Mouse (Mus musculus) heart, embryonic 16.5 days (tissue): ENCODE measurements around the gene Cyp2e1. TPM values are rescaled to one million over a fixed set of nuclear protein-coding genes. Genes with fewer than 3 reads are reported as not detected.

Source experiments
- ATAC-seq: fragments of 200-750 bp; cut with Nextera tagmentation; replicated peaks from 2 replicates; pipeline ENCODE4 v1.8.0; 2017; ENCODE audit warnings: moderate number of reproducible peaks; ENCODE audit not compliant: insufficient read depth, low FRiP score; ENCODE audit errors: extremely low read depth
- H3K27ac ChIP-seq: fragments of 300-500 bp; sonication (generic); 2 replicates; pipeline ENCODE4 v1.5.1; 2014; ENCODE audit warnings: mild to moderate bottlenecking, low read length, control low read depth, moderate library complexity
- H3K27me3 ChIP-seq: fragments of 300-500 bp; sonication (generic); 2 replicates; pipeline ENCODE4 v1.6.1; 2014; ENCODE audit warnings: low read length, mixed read lengths; ENCODE audit not compliant: control insufficient read depth, insufficient read depth
- H3K36me3 ChIP-seq: fragments of 300-500 bp; sonication (generic); 2 replicates; pipeline ENCODE4 v1.6.1; 2014; ENCODE audit not compliant: control insufficient read depth, insufficient read depth
- H3K4me1 ChIP-seq: fragments of 300-500 bp; sonication (generic); 2 replicates; pipeline ENCODE4 v1.6.1; 2014; ENCODE audit warnings: low read length, mixed read lengths; ENCODE audit not compliant: control insufficient read depth, insufficient read depth
- H3K4me2 ChIP-seq: fragments of 300-500 bp; sonication (generic); 2 replicates; pipeline ENCODE4 v1.6.1; 2014; ENCODE audit warnings: low read depth, mild to moderate bottlenecking, control low read depth, low read length
- H3K4me3 ChIP-seq: fragments of 300-500 bp; sonication (generic); 2 replicates; pipeline ENCODE4 v1.5.1; 2014; ENCODE audit warnings: mild to moderate bottlenecking, control low read depth, low read length
- H3K9ac ChIP-seq: fragments of 300-500 bp; sonication (generic); 2 replicates; pipeline ENCODE4 v1.6.1; 2014; ENCODE audit warnings: low read length, control low read depth
- H3K9me3 ChIP-seq: fragments of 300-500 bp; sonication (generic); replicated peaks from 2 replicates; pipeline ENCODE4 v1.6.1; 2016; ENCODE audit warnings: low read length; ENCODE audit not compliant: control insufficient read depth
- WGBS: fragments of 180-500 bp; shearing (Covaris S2); extraction: QIAGEN DNeasy Blood & Tissue Kit; methylation state at CpG from one replicate; pipeline ENCODE4 v1.1.7; 2014; 5-methylcytosine and 5-hydroxymethylcytosine counted together
- polyA plus RNA-seq: library from polyadenylated mRNA; unstranded; fragments of >200 nt; fragmentation: Nextera tagmentation; extraction: Ambion mirVana; gene quantifications from 2 replicates; pipeline ENCODE4 v1.2.1, GENCODE M21; 2015

Cyp2e1 gene
- polyA plus RNA-seq, 1 experiment from 2014 or later: not detected

DNA sequence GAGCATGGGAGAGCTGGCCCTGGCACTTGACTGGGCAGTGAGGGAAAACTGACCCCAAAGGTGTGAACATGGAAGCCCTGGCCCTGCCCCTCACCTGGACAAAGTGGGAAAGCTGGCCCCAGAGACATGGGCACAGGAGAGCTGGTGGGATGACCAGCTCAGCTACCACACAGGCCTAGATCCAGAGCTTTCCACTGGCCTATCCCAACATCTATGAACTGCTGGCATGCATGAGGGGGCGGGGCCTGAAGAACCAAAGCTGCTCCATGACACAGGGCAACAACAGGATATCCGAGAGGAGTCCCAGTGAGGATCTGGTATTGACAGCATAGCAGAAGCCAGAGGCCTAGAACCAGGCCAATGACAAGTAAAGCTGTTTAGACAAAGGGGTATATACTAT, 34.7 kb downstream of the Cyp2e1 start:
- no peaks in the 10 kb centered on the region for H3K27me3 ChIP-seq
- H3K9ac ChIP-seq: no peak overlapping the region
- H3K36me3 ChIP-seq: no peaks in the 10 kb centered on the region
- WGBS: 52% methylated on average over 2 of the region's 2 CpGs
- H3K9me3 ChIP-seq: no peaks in the 10 kb centered on the region
- H3K4me3 ChIP-seq: no peak overlapping the region
- H3K27ac ChIP-seq: no peak overlapping the region
- no peaks in the 10 kb centered on the region for H3K4me1 ChIP-seq
- no peak for ATAC-seq
- no peak overlapping the region for H3K4me2 ChIP-seq

DNA sequence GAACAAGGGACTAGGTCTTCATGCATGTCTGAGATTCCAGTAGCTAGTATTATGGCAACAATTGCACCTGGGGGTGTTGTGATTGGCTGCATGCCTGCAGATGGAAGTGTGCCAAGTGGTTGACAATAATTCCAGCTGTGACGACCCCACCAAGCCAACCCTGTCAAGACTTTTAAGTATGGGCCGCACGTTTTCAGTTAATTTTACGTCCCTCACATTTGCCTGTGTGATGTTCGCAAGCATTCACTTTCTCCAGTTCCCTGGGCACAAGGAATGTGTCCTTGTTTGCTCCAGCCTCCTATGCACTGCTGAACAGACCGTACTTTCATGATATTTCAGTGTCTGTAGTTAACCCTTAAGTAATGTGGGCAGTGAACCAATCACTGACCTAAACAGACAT, 39.1 kb downstream of the Cyp2e1 start:
- H3K27ac ChIP-seq: no peak overlapping the region
- no peaks in the 10 kb centered on the region for H3K27me3 ChIP-seq
- no peaks in the 10 kb centered on the region for H3K36me3 ChIP-seq
- no peak for ATAC-seq
- H3K4me3 ChIP-seq: no peak overlapping the region
- H3K9me3 ChIP-seq: no peaks in the 10 kb centered on the region
- H3K4me1 ChIP-seq: no peaks in the 10 kb centered on the region
- no peak overlapping the region for H3K4me2 ChIP-seq
- WGBS: 71% methylated on average over 6 of the region's 6 CpGs
- H3K9ac ChIP-seq: no peak overlapping the region

DNA sequence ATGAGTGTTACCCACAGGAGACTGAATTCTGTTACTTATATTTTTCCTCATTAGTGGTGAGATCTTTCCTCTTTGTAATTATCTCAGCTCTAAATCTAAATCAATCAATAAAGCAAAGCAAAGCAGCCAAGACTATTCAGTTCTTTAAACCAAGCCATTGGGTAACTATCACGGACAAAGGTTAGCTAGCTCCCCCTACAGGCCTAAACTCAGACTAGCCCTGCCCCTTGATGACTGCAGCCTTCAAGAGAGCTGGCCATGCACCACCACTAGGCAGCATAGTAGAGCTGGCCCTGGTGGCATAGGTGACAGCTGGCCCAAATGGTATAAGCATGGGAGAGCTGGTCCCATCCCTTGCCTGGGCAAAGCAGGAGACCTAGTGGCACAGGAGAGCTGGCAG, 42.2 kb downstream of the Cyp2e1 start:
- no peak overlapping the region for H3K27ac ChIP-seq
- no peak overlapping the region for H3K9ac ChIP-seq
- H3K27me3 ChIP-seq: no peaks in the 10 kb centered on the region
- 0 out of 2 replicates have a peak, but pooled peaks cover 3% of the 10 kb centered on the region for H3K36me3 ChIP-seq
- no peak overlapping the region for H3K4me3 ChIP-seq
- H3K4me2 ChIP-seq: no peak overlapping the region
- no peak for ATAC-seq
- 20% methylated on average over 1 of the region's 1 CpGs for WGBS
- no peaks in the 10 kb centered on the region for H3K9me3 ChIP-seq
- no peaks in the 10 kb centered on the region for H3K4me1 ChIP-seq

DNA sequence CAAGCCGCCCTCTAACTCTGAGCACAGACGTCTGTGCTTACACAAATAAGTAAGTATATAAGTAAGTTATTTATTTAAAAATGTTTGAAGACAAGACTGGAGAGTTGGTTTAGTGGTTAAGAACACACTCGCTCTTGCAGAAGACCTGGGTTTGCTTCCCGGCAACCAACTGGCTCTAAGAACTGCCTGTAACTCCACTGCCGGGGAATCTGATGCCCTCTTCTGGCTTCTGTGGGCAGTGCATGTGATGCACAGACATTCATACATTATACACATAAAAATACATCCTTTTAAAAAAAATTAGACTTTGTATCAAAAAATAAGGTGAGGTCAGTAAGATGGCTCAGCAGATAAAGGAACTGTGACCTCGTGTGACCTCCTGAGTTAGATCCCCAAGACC, 47.0 kb downstream of the Cyp2e1 start:
- Histone ChIP-seq H3K9ac (no peak overlapping the region), H3K4me3 (no peak overlapping the region), H3K27ac (no peak overlapping the region), H3K27me3 (no peaks in the 10 kb centered on the region), H3K9me3 (no peaks in the 10 kb centered on the region), H3K36me3 (peaks cover 7% of the 10 kb centered on the region; the same call in 1 of the 2 replicates), H3K4me2 (no peak overlapping the region), H3K4me1 (no peaks in the 10 kb centered on the region)
- ATAC-seq: no peak
- 88% methylated on average over 6 of the region's 6 CpGs for WGBS

DNA sequence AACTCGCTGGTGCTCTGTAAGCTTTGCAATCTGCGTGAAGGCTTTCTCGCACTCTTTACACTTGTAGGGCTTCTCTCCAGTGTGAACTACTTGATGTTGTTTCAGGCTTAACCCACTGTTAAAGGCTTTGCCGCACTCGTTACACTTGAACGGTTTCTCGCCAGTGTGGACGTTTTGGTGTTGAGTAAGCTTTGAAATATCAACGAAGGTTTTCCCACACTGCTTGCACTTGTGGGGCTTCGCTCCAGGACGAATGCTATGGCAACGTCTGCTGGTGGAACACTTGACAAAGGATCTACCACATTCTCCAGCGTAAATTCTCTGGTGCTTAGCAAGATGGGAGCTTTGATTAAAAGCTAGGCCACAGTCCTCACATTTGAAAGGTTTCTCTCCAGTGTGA, 48.2 kb downstream of the Cyp2e1 start:
- Histone ChIP-seq H3K36me3 (peaks cover 7% of the 10 kb centered on the region; the same call in 1 of the 2 replicates), H3K27me3 (no peaks in the 10 kb centered on the region), H3K27ac (no peak overlapping the region), H3K4me1 (no peaks in the 10 kb centered on the region), H3K4me2 (no peak overlapping the region), H3K9ac (no peak overlapping the region), H3K4me3 (no peak overlapping the region), H3K9me3 (no peaks in the 10 kb centered on the region)
- 84% methylated on average over 13 of the region's 13 CpGs for WGBS
- no peak for ATAC-seq

DNA sequence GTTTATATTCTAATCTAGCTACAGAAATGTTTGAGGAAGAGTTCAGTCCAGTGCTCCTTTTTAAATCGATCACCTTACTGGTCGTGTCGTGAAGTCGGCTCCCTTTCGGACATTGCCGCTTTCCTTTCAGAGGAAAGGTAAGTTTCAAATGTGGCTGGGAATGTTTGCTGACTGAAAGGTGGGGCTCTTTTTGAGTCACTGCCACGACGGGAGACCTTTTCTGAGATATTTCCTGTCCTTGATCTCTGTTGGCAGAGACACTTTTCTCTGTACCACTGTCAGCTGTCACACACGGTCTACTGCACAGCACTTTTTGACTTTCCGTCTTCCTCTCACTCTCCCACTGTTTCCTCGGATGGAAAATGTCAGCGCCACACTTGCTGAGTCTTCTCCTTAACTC, 49.3 kb downstream of the Cyp2e1 start:
- no peaks in the 10 kb centered on the region for H3K27me3 ChIP-seq
- no peak overlapping the region for H3K27ac ChIP-seq
- no peak for ATAC-seq
- H3K4me2 ChIP-seq: no peak overlapping the region
- no peak overlapping the region for H3K4me3 ChIP-seq
- no peaks in the 10 kb centered on the region for H3K9me3 ChIP-seq
- no peaks in the 10 kb centered on the region for H3K4me1 ChIP-seq
- WGBS: 83% methylated on average over 12 of the region's 12 CpGs
- H3K36me3 ChIP-seq: peaks cover 7% of the 10 kb centered on the region; the same call in 1 of the 2 replicates
- H3K9ac ChIP-seq: no peak overlapping the region

DNA sequence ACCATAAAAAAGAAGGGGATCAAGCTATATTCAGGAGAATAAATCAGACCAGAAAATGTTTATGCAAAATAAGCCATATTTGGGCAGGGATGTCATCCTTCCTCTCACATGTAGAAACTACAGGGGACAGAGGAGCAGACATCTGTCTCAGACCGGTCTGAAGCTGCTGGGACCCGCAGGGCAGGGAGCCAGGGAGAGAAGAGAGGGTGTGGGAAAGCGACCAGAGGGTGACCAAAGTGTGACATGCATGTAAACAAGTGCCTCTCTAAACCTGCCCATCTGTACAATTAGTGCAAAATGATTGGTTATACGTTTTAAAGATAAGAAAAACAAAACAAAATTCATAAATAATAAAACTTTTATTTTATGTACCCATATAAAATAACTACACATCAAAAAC, 56.6 kb downstream of the Cyp2e1 start:
- no peaks in the 10 kb centered on the region for H3K4me1 ChIP-seq
- H3K27me3 ChIP-seq: no peaks in the 10 kb centered on the region
- no peak overlapping the region for H3K9ac ChIP-seq
- ATAC-seq: no peak
- H3K4me2 ChIP-seq: no peak overlapping the region
- no peak overlapping the region for H3K27ac ChIP-seq
- H3K36me3 ChIP-seq: no peaks in the 10 kb centered on the region
- WGBS: 50% methylated on average over 4 of the region's 4 CpGs
- H3K4me3 ChIP-seq: no peak overlapping the region
- no peaks in the 10 kb centered on the region; the same call in 1 of the 2 replicates for H3K9me3 ChIP-seq

DNA sequence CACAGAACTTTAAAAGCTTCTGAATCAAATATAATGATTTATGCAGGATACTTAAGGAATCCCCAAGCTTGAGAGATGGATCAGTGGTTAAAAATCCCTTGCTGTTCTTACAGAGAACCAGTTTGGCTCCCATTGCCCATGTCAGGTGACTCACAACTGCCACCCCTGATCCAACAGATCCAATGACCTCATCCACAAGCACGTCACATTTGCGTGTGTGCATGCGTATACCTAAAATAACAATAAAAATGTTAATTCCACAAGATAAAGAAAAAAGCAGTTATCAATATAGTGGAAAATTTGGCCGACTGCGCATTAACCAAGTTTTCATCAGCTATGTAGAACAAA, 57.7 kb downstream of the Cyp2e1 start:
- Histone ChIP-seq H3K4me2 (peak overlapping the region; percentile 82), H3K27me3 (no peaks in the 10 kb centered on the region), H3K4me1 (no peaks in the 10 kb centered on the region), H3K4me3 (peak overlapping the region; percentile 50), H3K9me3 (no peaks in the 10 kb centered on the region; the same call in 1 of the 2 replicates), H3K9ac (no peak overlapping the region), H3K36me3 (no peaks in the 10 kb centered on the region), H3K27ac (no peak overlapping the region)
- WGBS: 49% methylated on average over 5 of the region's 5 CpGs
- no peak for ATAC-seq

DNA sequence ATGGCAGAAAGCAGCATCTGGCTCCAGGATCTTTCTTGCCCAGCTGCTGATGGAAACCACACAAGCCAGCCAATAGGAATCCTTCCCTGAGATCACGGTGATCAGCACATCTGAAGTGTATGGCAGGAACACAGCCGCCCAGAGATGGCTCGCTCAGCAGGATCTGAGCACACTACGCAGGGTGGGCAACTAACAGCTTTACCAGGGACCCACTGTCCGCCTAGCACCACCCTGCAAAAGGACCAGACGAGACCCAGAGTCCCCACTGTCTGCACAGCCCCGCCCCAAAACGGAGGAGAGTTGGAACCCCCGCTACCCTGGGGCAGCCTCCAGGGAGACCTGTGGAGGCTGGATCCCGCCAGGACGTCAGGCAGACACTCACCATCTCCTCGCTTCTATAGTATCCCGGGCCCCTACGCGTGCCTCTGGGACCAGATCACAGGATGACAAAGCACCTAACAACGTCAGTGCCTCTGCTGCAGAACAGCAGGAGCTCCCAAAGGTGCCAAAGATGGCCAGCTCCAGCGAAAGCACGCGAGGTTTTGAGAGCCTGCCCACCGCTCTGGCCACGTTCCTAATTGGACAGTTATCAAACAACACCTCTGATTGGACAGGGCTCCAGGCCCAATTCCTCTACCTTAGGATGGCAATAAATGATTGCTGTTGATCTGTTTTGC, 58.3 kb downstream of the Cyp2e1 start, which contains the start of gene Zfp941:
Zfp941 (minus strand) TSS at position 526 of the 677 bp plus-strand sequence.
- no peak for ATAC-seq
- H3K36me3 ChIP-seq: no peaks in the 10 kb centered on the region
- no peaks in the 10 kb centered on the region for H3K4me1 ChIP-seq
- H3K9me3 ChIP-seq: no peaks in the 10 kb centered on the region; the same call in 1 of the 2 replicates
- peak within 1 kb of the TSS; percentile 50 for H3K4me3 ChIP-seq
- H3K27me3 ChIP-seq: no peaks in the 10 kb centered on the region
- peak within 1 kb of the TSS; percentile 82 for H3K4me2 ChIP-seq
- 3% methylated on average over 21 of the region's 21 CpGs for WGBS
- no peak within 1 kb of the TSS for H3K27ac ChIP-seq
- H3K9ac ChIP-seq: peak within 1 kb of the TSS; percentile 64
